Mouse (Mus musculus): ENCODE data around the gene Tyrobp. TPM values are rescaled to one million over a fixed set of nuclear protein-coding genes. Genes with fewer than 3 reads are reported as not detected.

Tyrobp gene
- polyA plus RNA-seq, 1 experiment = 0.91 TPM

- peaks cover 12% of the 10 kb centered on the region for H3K27me3 ChIP-seq (ENCODE audit: control insufficient read depth)
- H3K36me3 ChIP-seq (ENCODE audit: control insufficient read depth) = peaks cover 10% of the 10 kb centered on the region
- H3K9me3 ChIP-seq (ENCODE audit: control insufficient read depth, low read length) = no peaks in the 10 kb centered on the region
- no peak for TF ChIP-seq TAL1 (IDR thresholded peaks at IDR 0.05; ENCODE audit: low read length)
- no peak for TF ChIP-seq GATA1 (IDR thresholded peaks at IDR 0.05; ENCODE audit: low read length)
- peak within 1 kb of the TSS; percentile 63 for H3K4me3 ChIP-seq (replicated peaks)
- H3K4me1 ChIP-seq (ENCODE audit: control insufficient read depth) = peaks cover 27% of the 10 kb centered on the region
Measured at GRCm38 (mm10) chr7:30421175-30421889, 7.8 kb downstream of the Tyrobp start, which contains the start of gene Nfkbid. TSS of gene Nfkbid (plus strand) at chr7:30421732.

- Histone ChIP-seq H3K4me3 (replicated peaks) (peak overlapping the region; percentile 63), H3K36me3 (ENCODE audit: control insufficient read depth) (peaks cover 14% of the 10 kb centered on the region), H3K9me3 (ENCODE audit: control insufficient read depth, low read length) (no peaks in the 10 kb centered on the region), H3K27me3 (ENCODE audit: control insufficient read depth) (peaks cover 12% of the 10 kb centered on the region), H3K4me1 (ENCODE audit: control insufficient read depth) (peaks cover 27% of the 10 kb centered on the region)
- no peak for TF ChIP-seq GATA1 (IDR thresholded peaks at IDR 0.05; ENCODE audit: low read length)
- no peak for TF ChIP-seq TAL1 (IDR thresholded peaks at IDR 0.05; ENCODE audit: low read length)
Measured at GRCm38 (mm10) chr7:30421890-30422435, 8.4 kb downstream of the Tyrobp start.

GRCm38 (mm10) chr7:30422560-30422959 lies 9.0 kb downstream of the Tyrobp start:
- Histone ChIP-seq H3K4me3 (replicated peaks) (peak overlapping the region; percentile 63), H3K36me3 (ENCODE audit: control insufficient read depth) (peaks cover 14% of the 10 kb centered on the region), H3K4me1 (ENCODE audit: control insufficient read depth) (peaks cover 27% of the 10 kb centered on the region), H3K27me3 (ENCODE audit: control insufficient read depth) (peaks cover 12% of the 10 kb centered on the region), H3K9me3 (ENCODE audit: control insufficient read depth, low read length) (no peaks in the 10 kb centered on the region)
- TF ChIP-seq TAL1 (IDR thresholded peaks at IDR 0.05; ENCODE audit: low read length) (no peak), GATA1 (IDR thresholded peaks at IDR 0.05; ENCODE audit: low read length) (no peak)

DNA sequence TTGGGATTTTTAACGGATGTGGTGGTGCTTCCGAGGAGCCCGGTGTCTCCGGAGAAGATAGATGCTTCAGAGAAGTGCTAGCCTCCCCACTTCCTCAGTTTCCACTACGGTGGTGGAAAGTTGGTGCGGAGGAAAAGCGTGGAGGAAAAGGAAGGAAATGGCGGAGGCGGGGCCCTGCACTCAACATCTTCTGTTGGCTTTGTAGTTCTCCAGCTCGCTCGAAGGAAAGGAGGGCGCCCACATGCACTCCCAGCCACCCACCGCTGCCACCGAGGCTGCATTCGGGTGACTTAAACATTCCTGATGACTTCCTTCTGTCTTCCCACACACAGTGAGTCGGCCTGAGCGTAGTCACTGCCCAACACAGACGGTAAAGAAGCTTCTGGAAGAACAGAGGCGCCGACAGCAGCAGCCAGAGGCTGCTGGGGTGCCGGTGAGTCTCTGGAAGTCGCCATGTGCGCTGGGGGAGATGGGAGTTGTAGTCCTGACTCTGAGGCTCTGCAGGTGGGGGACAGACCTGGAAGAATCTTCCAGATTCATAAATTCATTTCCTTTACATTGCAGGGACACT lies 9.6 kb downstream of the Tyrobp start:
- H3K27me3 ChIP-seq (ENCODE audit: control insufficient read depth) = peaks cover 12% of the 10 kb centered on the region
- TF ChIP-seq TAL1 (IDR thresholded peaks at IDR 0.05; ENCODE audit: low read length) (no peak), GATA1 (IDR thresholded peaks at IDR 0.05; ENCODE audit: low read length) (no peak)
- peak overlapping the region; percentile 63 for H3K4me3 ChIP-seq (replicated peaks)
- peaks cover 14% of the 10 kb centered on the region for H3K36me3 ChIP-seq (ENCODE audit: control insufficient read depth)
- H3K9me3 ChIP-seq (ENCODE audit: control insufficient read depth, low read length) = no peaks in the 10 kb centered on the region
- peaks cover 27% of the 10 kb centered on the region for H3K4me1 ChIP-seq (ENCODE audit: control insufficient read depth)

DNA sequence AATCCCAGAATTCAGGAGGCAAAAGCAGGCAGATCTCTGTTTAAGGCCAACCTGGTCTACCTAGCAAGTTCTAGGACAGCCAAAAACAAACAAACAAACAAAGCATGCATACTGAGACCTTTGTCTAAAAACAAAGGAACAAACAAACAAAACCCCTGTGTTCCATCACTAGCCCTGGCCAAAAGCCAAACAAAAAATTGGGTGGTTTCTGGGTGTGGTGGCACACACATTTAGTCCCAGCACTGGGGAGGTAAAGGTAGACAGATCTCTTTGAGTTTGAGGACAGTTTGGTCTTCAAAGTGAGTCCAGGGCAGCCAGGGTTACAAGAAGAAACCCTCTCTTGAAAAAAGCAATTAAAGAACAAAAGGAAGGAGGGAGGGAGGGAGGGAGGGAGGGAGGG lies 15.8 kb downstream of the Tyrobp start:
- H3K27me3 ChIP-seq (ENCODE audit: control insufficient read depth) = no peaks in the 10 kb centered on the region; the same call in 1 of the 2 replicates
- H3K4me3 ChIP-seq (replicated peaks) = no peak overlapping the region
- H3K36me3 ChIP-seq (ENCODE audit: control insufficient read depth) = peaks cover 14% of the 10 kb centered on the region
- TF ChIP-seq TAL1 (IDR thresholded peaks at IDR 0.05; ENCODE audit: low read length) (no peak), GATA1 (IDR thresholded peaks at IDR 0.05; ENCODE audit: low read length) (no peak)
- no peaks in the 10 kb centered on the region for H3K9me3 ChIP-seq (ENCODE audit: control insufficient read depth, low read length)
- no peaks in the 10 kb centered on the region for H3K4me1 ChIP-seq (ENCODE audit: control insufficient read depth)

DNA sequence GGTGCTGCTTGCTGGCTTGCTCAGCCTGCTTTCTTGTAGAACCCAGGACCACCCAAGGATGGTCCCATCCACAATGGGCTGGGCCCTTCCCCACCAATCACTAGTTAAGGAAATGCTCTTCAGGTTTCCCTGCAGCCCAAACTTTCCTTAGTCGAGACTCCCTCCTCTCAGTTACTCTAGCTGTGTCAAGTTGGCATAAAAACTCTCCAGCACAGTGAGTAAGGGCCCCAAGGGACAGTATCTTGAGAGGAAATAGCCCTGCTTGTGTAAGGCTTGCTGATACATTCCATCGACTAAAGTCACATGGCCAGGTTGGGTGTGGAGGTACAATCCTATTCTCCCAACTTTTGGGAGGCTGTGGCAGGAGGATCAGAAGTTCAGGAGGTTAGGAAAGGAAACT lies 16.6 kb downstream of the Tyrobp start:
- no peaks in the 10 kb centered on the region; the same call in 1 of the 2 replicates for H3K27me3 ChIP-seq (ENCODE audit: control insufficient read depth)
- H3K4me3 ChIP-seq (replicated peaks) = no peak overlapping the region
- TF ChIP-seq GATA1 (IDR thresholded peaks at IDR 0.05; ENCODE audit: low read length) (no peak), TAL1 (IDR thresholded peaks at IDR 0.05; ENCODE audit: low read length) (no peak)
- no peaks in the 10 kb centered on the region for H3K4me1 ChIP-seq (ENCODE audit: control insufficient read depth)
- H3K36me3 ChIP-seq (ENCODE audit: control insufficient read depth) = peaks cover 13% of the 10 kb centered on the region
- no peaks in the 10 kb centered on the region for H3K9me3 ChIP-seq (ENCODE audit: control insufficient read depth, low read length)

- peaks cover 11% of the 10 kb centered on the region for H3K27me3 ChIP-seq (ENCODE audit: control insufficient read depth)
- TF ChIP-seq GATA1 (IDR thresholded peaks at IDR 0.05; ENCODE audit: low read length) (no peak), TAL1 (IDR thresholded peaks at IDR 0.05; ENCODE audit: low read length) (no peak)
- H3K4me3 ChIP-seq (replicated peaks) = no peak overlapping the region
- no peaks in the 10 kb centered on the region for H3K9me3 ChIP-seq (ENCODE audit: control insufficient read depth, low read length)
- H3K36me3 ChIP-seq (ENCODE audit: control insufficient read depth) = peaks cover 2% of the 10 kb centered on the region
- H3K4me1 ChIP-seq (ENCODE audit: control insufficient read depth) = no peaks in the 10 kb centered on the region
Measured at GRCm38 (mm10) chr7:30431793-30432192, 18.2 kb downstream of the Tyrobp start.

DNA sequence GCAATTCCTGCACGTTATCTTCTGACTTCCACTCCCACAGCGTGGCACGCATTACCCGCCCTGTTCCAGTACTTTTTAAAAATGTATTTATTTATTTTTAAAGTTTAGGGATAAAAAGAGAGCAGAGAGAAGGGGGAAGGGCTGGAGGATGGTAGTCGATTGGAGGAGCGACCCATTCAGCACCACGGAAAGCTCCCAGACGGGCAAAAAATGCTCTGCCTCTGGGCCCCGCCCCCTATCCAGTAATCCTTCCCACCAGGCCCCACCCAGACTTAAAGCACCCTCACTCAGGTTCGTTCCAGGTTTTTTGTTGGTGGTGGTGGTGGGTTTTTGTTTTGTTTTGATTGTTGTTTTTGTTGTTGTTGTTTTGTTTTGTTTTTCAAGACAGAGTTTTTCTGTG lies 20.7 kb downstream of the Tyrobp start:
- no peak for TF ChIP-seq GATA1 (IDR thresholded peaks at IDR 0.05; ENCODE audit: low read length)
- Histone ChIP-seq H3K9me3 (ENCODE audit: control insufficient read depth, low read length) (no peaks in the 10 kb centered on the region), H3K27me3 (ENCODE audit: control insufficient read depth) (peaks cover 17% of the 10 kb centered on the region), H3K4me1 (ENCODE audit: control insufficient read depth) (no peaks in the 10 kb centered on the region), H3K4me3 (replicated peaks) (no peak overlapping the region), H3K36me3 (ENCODE audit: control insufficient read depth) (no peaks in the 10 kb centered on the region)

- TF ChIP-seq TAL1 (IDR thresholded peaks at IDR 0.05; ENCODE audit: low read length) (no peak), GATA1 (IDR thresholded peaks at IDR 0.05; ENCODE audit: low read length) (no peak)
- Histone ChIP-seq H3K4me3 (replicated peaks) (no peak overlapping the region), H3K4me1 (ENCODE audit: control insufficient read depth) (no peaks in the 10 kb centered on the region), H3K9me3 (ENCODE audit: control insufficient read depth, low read length) (no peaks in the 10 kb centered on the region), H3K36me3 (ENCODE audit: control insufficient read depth) (no peaks in the 10 kb centered on the region), H3K27me3 (ENCODE audit: control insufficient read depth) (peaks cover 17% of the 10 kb centered on the region)
Measured at GRCm38 (mm10) chr7:30434701-30435100, 21.1 kb downstream of the Tyrobp start.

Data from erythroblast, embryonic 14.5 days (primary cell).